Mouse (Mus musculus) hindbrain, embryonic 15.5 days (tissue): ENCODE measurements at regions not wholly inside any gene's neighbourhood (a gene's known extent, or its start where the extent isn't known, plus 50 kb on each side); places are given as distances from the start of the nearest gene placed in this dataset.

Experiments used
- ATAC-seq: fragments of 200-750 bp; cut with Nextera tagmentation; 2 replicates; pipeline ENCODE4 v1.8.0; 2017; ENCODE audit warnings: low read depth, moderate number of reproducible peaks, moderate TSS enrichment; ENCODE audit not compliant: low FRiP score
- H3K27ac ChIP-seq: fragments of 300-500 bp; sonication (generic); replicated peaks from 2 replicates; pipeline ENCODE4 v1.5.1; 2015; ENCODE audit warnings: mild to moderate bottlenecking, inconsistent platforms
- H3K27me3 ChIP-seq: fragments of 300-500 bp; sonication (generic); 2 replicates; pipeline ENCODE4 v1.6.1; 2015; ENCODE audit warnings: control low read depth, inconsistent platforms
- H3K36me3 ChIP-seq: fragments of 300-500 bp; sonication (generic); 2 replicates; pipeline ENCODE4 v1.6.1; 2015; ENCODE audit warnings: control low read depth, inconsistent platforms
- H3K4me1 ChIP-seq: fragments of 300-500 bp; sonication (generic); replicated peaks from 2 replicates; pipeline ENCODE4 v1.6.1; 2015; ENCODE audit warnings: control low read depth, inconsistent platforms
- H3K4me2 ChIP-seq: fragments of 300-500 bp; sonication (generic); 2 replicates; pipeline ENCODE4 v1.6.1; 2015; ENCODE audit warnings: moderate library complexity, mild to moderate bottlenecking, inconsistent platforms
- H3K4me3 ChIP-seq: fragments of 300-500 bp; sonication (generic); 2 replicates; pipeline ENCODE4 v1.5.1; 2015; ENCODE audit warnings: mild to moderate bottlenecking, inconsistent platforms
- H3K9ac ChIP-seq: fragments of 300-500 bp; sonication (generic); 2 replicates; pipeline ENCODE4 v1.6.1; 2015; ENCODE audit warnings: inconsistent platforms
- H3K9me3 ChIP-seq: fragments of 300-500 bp; sonication (generic); 2 replicates; pipeline ENCODE4 v1.6.1; 2016; ENCODE audit warnings: control low read depth, inconsistent platforms
- WGBS: fragments of 180-500 bp; shearing (Covaris S2); methylation state at CpG from one replicate; pipeline ENCODE4 v1.1.7; 2015; 5-methylcytosine and 5-hydroxymethylcytosine counted together

- H3K9ac ChIP-seq, result no peak overlapping the region
- no peaks in the 10 kb centered on the region for H3K36me3 ChIP-seq
- no peak for ATAC-seq
- no peaks in the 10 kb centered on the region for H3K27me3 ChIP-seq
- 95% methylated on average over 6 of the region's 6 CpGs for WGBS
- H3K4me2 ChIP-seq, result no peak overlapping the region
- H3K27ac ChIP-seq, result no peak overlapping the region
- H3K4me3 ChIP-seq, result no peak overlapping the region
- H3K9me3 ChIP-seq, result no peaks in the 10 kb centered on the region
- no peaks in the 10 kb centered on the region for H3K4me1 ChIP-seq
These were observed 413.9 kb downstream of the Nucb2 start for GRCm38 (mm10) chr7:116917921-116918670.

- no peak overlapping the region for H3K4me3 ChIP-seq
- no peaks in the 10 kb centered on the region for H3K36me3 ChIP-seq
- no peak overlapping the region for H3K4me2 ChIP-seq
- H3K9me3 ChIP-seq, result no peaks in the 10 kb centered on the region
- no peak for ATAC-seq
- no peaks in the 10 kb centered on the region for H3K27me3 ChIP-seq
- H3K4me1 ChIP-seq, result no peaks in the 10 kb centered on the region
- 84% methylated on average over 2 of the region's 2 CpGs for WGBS
- no peak overlapping the region for H3K27ac ChIP-seq
- no peak overlapping the region for H3K9ac ChIP-seq
These were observed 434.3 kb upstream of the Xylt1 start for GRCm38 (mm10) chr7:116946448-116946847.

- Histone ChIP-seq H3K9ac (no peak overlapping the region), H3K36me3 (no peaks in the 10 kb centered on the region), H3K9me3 (no peaks in the 10 kb centered on the region), H3K27me3 (no peaks in the 10 kb centered on the region), H3K4me3 (no peak overlapping the region), H3K4me2 (no peak overlapping the region), H3K4me1 (no peaks in the 10 kb centered on the region), H3K27ac (no peak overlapping the region)
- no peak for ATAC-seq
- WGBS, result 86% methylated on average over 14 of the region's 14 CpGs
These were observed 421.4 kb upstream of the Xylt1 start for GRCm38 (mm10) chr7:116959196-116959895.

- Histone ChIP-seq H3K4me3 (no peak overlapping the region), H3K27me3 (no peaks in the 10 kb centered on the region), H3K4me2 (no peak overlapping the region), H3K36me3 (no peaks in the 10 kb centered on the region), H3K4me1 (no peaks in the 10 kb centered on the region), H3K27ac (no peak overlapping the region), H3K9me3 (no peaks in the 10 kb centered on the region), H3K9ac (no peak overlapping the region)
- 83% methylated on average over 6 of the region's 6 CpGs for WGBS
- ATAC-seq, result no peak
These were observed 416.9 kb upstream of the Xylt1 start for GRCm38 (mm10) chr7:116963839-116964238.

- Histone ChIP-seq H3K4me2 (no peak overlapping the region), H3K9ac (no peak overlapping the region), H3K4me1 (no peaks in the 10 kb centered on the region), H3K9me3 (no peaks in the 10 kb centered on the region), H3K4me3 (no peak overlapping the region), H3K27me3 (no peaks in the 10 kb centered on the region), H3K27ac (no peak overlapping the region), H3K36me3 (no peaks in the 10 kb centered on the region)
- ATAC-seq, result no peak
- 81% methylated on average over 2 of the region's 2 CpGs for WGBS
These were observed 389.4 kb upstream of the Xylt1 start for GRCm38 (mm10) chr7:116991351-116991750.

- Histone ChIP-seq H3K36me3 (no peaks in the 10 kb centered on the region), H3K27ac (no peak overlapping the region), H3K27me3 (no peaks in the 10 kb centered on the region), H3K4me1 (no peaks in the 10 kb centered on the region), H3K9ac (no peak overlapping the region), H3K4me3 (no peak overlapping the region), H3K9me3 (no peaks in the 10 kb centered on the region), H3K4me2 (no peak overlapping the region)
- ATAC-seq, result no peak
These were observed 388.6 kb upstream of the Xylt1 start for GRCm38 (mm10) chr7:116992166-116992565.

GRCm38 (mm10) chr7:116995770-116996169 is 385.0 kb upstream of the Xylt1 start:
- no peak for ATAC-seq

GRCm38 (mm10) chr7:117003167-117003566 is 377.6 kb upstream of the Xylt1 start:
- ATAC-seq, result no peak
- Histone ChIP-seq H3K27me3 (no peaks in the 10 kb centered on the region), H3K4me3 (no peak overlapping the region), H3K27ac (no peak overlapping the region), H3K9me3 (no peaks in the 10 kb centered on the region), H3K4me1 (no peaks in the 10 kb centered on the region), H3K4me2 (no peak overlapping the region), H3K9ac (no peak overlapping the region), H3K36me3 (no peaks in the 10 kb centered on the region)

More at GRCm38 (mm10) chr7:116995770-116996169, 385.0 kb upstream of the Xylt1 start:
- H3K27ac ChIP-seq, result no peak overlapping the region
- H3K36me3 ChIP-seq, result no peaks in the 10 kb centered on the region
- no peaks in the 10 kb centered on the region for H3K4me1 ChIP-seq
- no peak overlapping the region for H3K4me3 ChIP-seq
- no peaks in the 10 kb centered on the region for H3K27me3 ChIP-seq
- H3K9me3 ChIP-seq, result no peaks in the 10 kb centered on the region
- H3K4me2 ChIP-seq, result no peak overlapping the region
- no peak overlapping the region for H3K9ac ChIP-seq
- 90% methylated on average over 3 of the region's 3 CpGs for WGBS

GRCm38 (mm10) chr7:117018349-117018748 is 362.4 kb upstream of the Xylt1 start:
- no peaks in the 10 kb centered on the region for H3K9me3 ChIP-seq
- H3K27ac ChIP-seq, result no peak overlapping the region
- no peak for ATAC-seq
- no peak overlapping the region for H3K9ac ChIP-seq
- H3K36me3 ChIP-seq, result no peaks in the 10 kb centered on the region
- WGBS, result 85% methylated on average over 1 of the region's 1 CpGs
- no peaks in the 10 kb centered on the region for H3K27me3 ChIP-seq
- no peak overlapping the region for H3K4me2 ChIP-seq
- H3K4me1 ChIP-seq, result no peaks in the 10 kb centered on the region
- no peak overlapping the region for H3K4me3 ChIP-seq

- Histone ChIP-seq H3K9me3 (no peaks in the 10 kb centered on the region), H3K4me3 (no peak overlapping the region), H3K9ac (no peak overlapping the region), H3K27ac (no peak overlapping the region), H3K36me3 (no peaks in the 10 kb centered on the region), H3K4me2 (no peak overlapping the region), H3K27me3 (no peaks in the 10 kb centered on the region), H3K4me1 (no peaks in the 10 kb centered on the region)
- WGBS, result 69% methylated on average over 4 of the region's 4 CpGs
- ATAC-seq, result no peak
These were observed 359.1 kb upstream of the Xylt1 start for GRCm38 (mm10) chr7:117021716-117022115.

GRCm38 (mm10) chr7:117044926-117045325 is 335.9 kb upstream of the Xylt1 start:
- 67% methylated on average over 9 of the region's 9 CpGs for WGBS
- Histone ChIP-seq H3K9ac (no peak overlapping the region), H3K4me2 (no peak overlapping the region), H3K4me3 (no peak overlapping the region), H3K27me3 (no peaks in the 10 kb centered on the region), H3K27ac (peak overlapping the region; percentile 27; the same call in 1 of the 2 replicates), H3K36me3 (no peaks in the 10 kb centered on the region), H3K9me3 (no peaks in the 10 kb centered on the region), H3K4me1 (peaks cover 8% of the 10 kb centered on the region; the same call in 1 of the 2 replicates)
- no peak for ATAC-seq

- H3K4me2 ChIP-seq, result no peak overlapping the region
- H3K4me3 ChIP-seq, result no peak overlapping the region
- H3K9me3 ChIP-seq, result no peaks in the 10 kb centered on the region
- H3K27ac ChIP-seq, result no peak overlapping the region
- no peak overlapping the region for H3K9ac ChIP-seq
- H3K36me3 ChIP-seq, result no peaks in the 10 kb centered on the region
- no peak for ATAC-seq
- H3K4me1 ChIP-seq, result peaks cover 5% of the 10 kb centered on the region; the same call in 1 of the 2 replicates
- H3K27me3 ChIP-seq, result no peaks in the 10 kb centered on the region
These were observed 331.5 kb upstream of the Xylt1 start for GRCm38 (mm10) chr7:117049249-117049648.
